Mouse (Mus musculus) MEL (cell line): ENCODE data around the gene Spata25. TPM values are rescaled to one million over a fixed set of nuclear protein-coding genes. Genes with fewer than 3 reads are reported as not detected.

ENCODE experiments used
- DNase-seq: peaks from one replicate; pipeline ENCODE4 v3.0.0; 2011; ENCODE audit warnings: low read depth, low spot score
- H3K27ac ChIP-seq: 2 replicates; pipeline ENCODE4 v1.5.1; 2012; ENCODE audit warnings: low read depth, mild to moderate bottlenecking, control low read depth, low read length, moderate library complexity; ENCODE audit not compliant: control insufficient read depth
- H3K27me3 ChIP-seq, 2 experiments: fragments of 150-350 bp in 1 of 2; sonication (generic) in 1 of 2; 2 replicates each; pipeline ENCODE4 v1.6.1; 2012; ENCODE audit warnings: low read length in 2 of 2, mild to moderate bottlenecking in 2 of 2, improper control_type of control experiment in 1 of 2, moderate library complexity in 1 of 2; ENCODE audit not compliant: insufficient read depth in 2 of 2, control insufficient read depth in 1 of 2
- H3K36me3 ChIP-seq, 2 experiments: 2 replicates each; pipeline ENCODE4 v1.6.1; 2012 to 2014; ENCODE audit warnings: low read length in 2 of 2, improper control_type of control experiment in 1 of 2, inconsistent platforms in 1 of 2, mild to moderate bottlenecking in 1 of 2; ENCODE audit not compliant: insufficient read depth in 2 of 2, control insufficient read depth in 1 of 2
- H3K4me1 ChIP-seq, 2 experiments: fragments of 150-350 bp in 1 of 2; sonication (generic) in 1 of 2; 2 replicates each; pipeline ENCODE4 v1.6.1; 2012; ENCODE audit warnings: low read length in 2 of 2, improper control_type of control experiment in 1 of 2, mild to moderate bottlenecking in 1 of 2; ENCODE audit not compliant: insufficient read depth in 2 of 2, control insufficient read depth in 1 of 2
- H3K4me3 ChIP-seq, 2 experiments: fragments of 150-350 bp in 1 of 2; sonication (generic) in 1 of 2; 2 replicates each; pipeline ENCODE4 v1.5.1; 2012; ENCODE audit warnings: low read depth in 2 of 2, low read length in 2 of 2, mild to moderate bottlenecking in 2 of 2, moderate library complexity in 2 of 2, control low read depth in 1 of 2, improper control_type of control experiment in 1 of 2; ENCODE audit not compliant: control insufficient read depth in 1 of 2, insufficient read depth in 1 of 2
- H3K79me2 ChIP-seq: 2 replicates; pipeline ENCODE4 v1.6.1; 2012; ENCODE audit warnings: mild to moderate bottlenecking, low read length, moderate library complexity; ENCODE audit not compliant: control insufficient read depth, poor library complexity, insufficient read depth
- H3K9ac ChIP-seq: 2 replicates; pipeline ENCODE4 v1.6.1; 2012; ENCODE audit warnings: low read depth, mild to moderate bottlenecking, control low read depth, low read length, moderate library complexity; ENCODE audit not compliant: control insufficient read depth, poor library complexity, severe bottlenecking
- H3K9me3 ChIP-seq: fragments of 150-350 bp; sonication (generic); replicated peaks from 2 replicates; pipeline ENCODE4 v1.6.1; 2012; ENCODE audit warnings: mild to moderate bottlenecking, low read length, improper control_type of control experiment, moderate library complexity; ENCODE audit not compliant: insufficient read depth
- BHLHE40 ChIP-seq: IDR thresholded peaks from 2 replicates; pipeline ENCODE4 v1.6.1; 2012; ENCODE audit warnings: low read depth, mild to moderate bottlenecking, inconsistent platforms, low read length, improper control_type of control experiment, borderline replicate concordance
- CHD2 ChIP-seq: IDR thresholded peaks from 2 replicates; pipeline ENCODE4 v1.6.1; 2011; ENCODE audit warnings: low read length, improper control_type of control experiment
- CTCF ChIP-seq, 3 experiments: IDR thresholded peaks in 2 of 3; conservative IDR thresholded peaks in 1 of 3; 2 replicates each; pipeline ENCODE4 v1.5.1; 2011 to 2012; ENCODE audit warnings: low read length in 3 of 3, low read depth in 2 of 3, mild to moderate bottlenecking in 2 of 3, improper control_type of control experiment in 1 of 3, inconsistent platforms in 1 of 3, mixed read lengths in 1 of 3, moderate library complexity in 1 of 3; ENCODE audit not compliant: control insufficient read depth in 1 of 3, insufficient read depth in 1 of 3, poor library complexity in 1 of 3, severe bottlenecking in 1 of 3
- E2F4 ChIP-seq: IDR thresholded peaks from 2 replicates; pipeline ENCODE4 v1.6.1; 2011; ENCODE audit warnings: low read depth, low read length, improper control_type of control experiment, borderline replicate concordance
- ELF1 ChIP-seq: IDR thresholded peaks from 2 replicates; pipeline ENCODE4 v1.6.1; 2014; ENCODE audit warnings: low read depth, mild to moderate bottlenecking, inconsistent platforms, low read length, improper control_type of control experiment, moderate library complexity
- EP300 ChIP-seq, 2 experiments: IDR thresholded peaks; 2 replicates each; pipeline ENCODE4 v1.6.1; 2011; ENCODE audit warnings: improper control_type of control experiment in 2 of 2, low read length in 2 of 2, low read depth in 1 of 2, mild to moderate bottlenecking in 1 of 2
- ETS1 ChIP-seq: IDR thresholded peaks from 2 replicates; pipeline ENCODE4 v1.6.1; 2012; ENCODE audit warnings: low read depth, mild to moderate bottlenecking, inconsistent platforms, low read length, improper control_type of control experiment, moderate library complexity
- GATA1 ChIP-seq: IDR thresholded peaks from 2 replicates; pipeline ENCODE4 v1.6.1; 2011; ENCODE audit warnings: low read depth, low read length, improper control_type of control experiment
- HCFC1 ChIP-seq: IDR thresholded peaks from 2 replicates; pipeline ENCODE4 v1.6.1; 2012; ENCODE audit warnings: low read depth, mild to moderate bottlenecking, inconsistent platforms, low read length, improper control_type of control experiment, moderate library complexity
- KAT2A ChIP-seq: conservative IDR thresholded peaks from 2 replicates; pipeline ENCODE4 v1.6.1; 2012; ENCODE audit warnings: low read depth, low read length, improper control_type of control experiment, inconsistent platforms
- MAX ChIP-seq: IDR thresholded peaks from 2 replicates; pipeline ENCODE4 v1.6.1; 2011; ENCODE audit warnings: low read length, improper control_type of control experiment
- MXI1 ChIP-seq: IDR thresholded peaks from 2 replicates; pipeline ENCODE4 v1.6.1; 2011; ENCODE audit warnings: mild to moderate bottlenecking, low read depth, low read length, improper control_type of control experiment
- MYB ChIP-seq: IDR thresholded peaks from 2 replicates; pipeline ENCODE4 v1.6.1; 2011; ENCODE audit warnings: mild to moderate bottlenecking, low read depth, low read length, improper control_type of control experiment
- POLR2A ChIP-seq, 2 experiments: IDR thresholded peaks; 2 replicates each; pipeline ENCODE4 v1.6.1; 2011 to 2012; ENCODE audit warnings: low read length in 2 of 2, mild to moderate bottlenecking in 2 of 2, control low read depth in 1 of 2, improper control_type of control experiment in 1 of 2, low read depth in 1 of 2, moderate library complexity in 1 of 2; ENCODE audit not compliant: control insufficient read depth in 1 of 2, insufficient read depth in 1 of 2, poor library complexity in 1 of 2
- POLR2AphosphoS5 ChIP-seq: IDR thresholded peaks from 2 replicates; pipeline ENCODE4 v1.6.1; 2012; ENCODE audit warnings: low read depth, borderline replicate concordance, mild to moderate bottlenecking, inconsistent platforms, low read length, moderate library complexity, mixed read lengths
- RCOR1 ChIP-seq: IDR thresholded peaks from 2 replicates; pipeline ENCODE4 v1.6.1; 2012; ENCODE audit warnings: low read depth, mild to moderate bottlenecking, inconsistent platforms, low read length, improper control_type of control experiment
- SIN3A ChIP-seq: IDR thresholded peaks from 2 replicates; pipeline ENCODE4 v1.6.1; 2012; ENCODE audit warnings: low read length, improper control_type of control experiment, inconsistent platforms
- TCF12 ChIP-seq: IDR thresholded peaks from 2 replicates; pipeline ENCODE4 v1.6.1; 2014; ENCODE audit warnings: low read depth, mild to moderate bottlenecking, inconsistent platforms, low read length, improper control_type of control experiment, moderate library complexity
- ZC3H11A ChIP-seq: IDR thresholded peaks from 2 replicates; pipeline ENCODE4 v1.6.1; 2012; ENCODE audit warnings: low read depth, mild to moderate bottlenecking, inconsistent platforms, low read length, improper control_type of control experiment
- polyA plus RNA-seq, 2 experiments: library from polyadenylated mRNA; stranded (reverse) in 1 of 2; unstranded in 1 of 2; fragments of >175 nt in 1 of 2; fragments of >200 nt in 1 of 2; gene quantifications; 2 replicates each; pipeline versions ENCODE4 v1.2.1 to v1.2.4; 2012; ENCODE audit warnings: low replicate concordance in 2 of 2, low read depth in 1 of 2; ENCODE audit not compliant: insufficient read length in 2 of 2, insufficient read depth in 1 of 2, missing spikeins in 1 of 2
- total RNA-seq: library from RNA; depleted of rRNA; stranded (reverse); fragments of 300-350 nt; gene quantifications from 2 replicates; pipeline ENCODE4 v1.2.3, GENCODE M21; 2012

Spata25 gene
- total and polyA plus RNA-seq, 3 experiments: 0.13 to 0.50 TPM; not detected in 1

GRCm38 (mm10) chr2:164791841-164792261 is 36.5 kb downstream of the Spata25 start:
- Histone ChIP-seq H3K27ac (no peak overlapping the region), H3K4me1 (peaks cover 0 to 4% of the 10 kb centered on the region in 2 experiments; a peak in 1 of 4 replicates), H3K9ac (no peak overlapping the region), H3K79me2 (no peaks in the 10 kb centered on the region), H3K27me3 (no peaks in the 10 kb centered on the region)
- TF ChIP-seq ELF1: no peak
- TF ChIP-seq MXI1: no peak
- no peak for TF ChIP-seq MYB
- TF ChIP-seq E2F4: no peak
- TF ChIP-seq CTCF (IDR thresholded peaks at IDR 0.05 in 2 of 3, conservative IDR thresholded peaks at IDR 0.05 in 1 of 3; ENCODE audit: control insufficient read depth in 1 of 3, insufficient read depth in 1 of 3, low read depth in 2 of 3, low read length in 3 of 3, poor library complexity in 1 of 3, severe bottlenecking in 1 of 3): no peak
- no peak for TF ChIP-seq MAX
- no peak for TF ChIP-seq ETS1
- TF ChIP-seq, all 39 proteins: peak for 0
- Histone ChIP-seq H3K4me3 (no peak overlapping the region), H3K9me3 (no peaks in the 10 kb centered on the region), H3K36me3 (peaks cover 0 to 5% of the 10 kb centered on the region in 2 experiments; a peak in 2 of 4 replicates)
- no peak for DNase-seq

DNA sequence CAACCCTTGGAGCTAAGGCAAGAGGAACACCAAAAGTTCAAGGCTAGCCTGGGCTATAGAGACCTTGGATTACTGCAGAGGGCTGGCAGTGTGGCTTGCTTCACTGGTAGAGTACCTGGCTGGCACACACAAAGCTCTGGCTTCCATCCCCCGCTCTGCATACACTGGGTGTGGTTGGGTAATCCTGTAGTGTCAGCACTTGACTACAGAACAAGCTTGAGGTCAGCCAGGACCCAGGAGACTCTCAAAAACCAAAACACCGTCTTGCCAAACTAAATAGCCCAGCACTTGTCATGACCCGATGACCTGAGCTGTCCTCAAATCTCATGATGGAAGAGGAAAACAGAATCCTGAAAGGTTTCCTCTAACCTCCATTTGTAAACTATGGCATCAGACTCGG is 37.9 kb downstream of the Spata25 start:
- TF ChIP-seq BHLHE40: no peak
- no peak for TF ChIP-seq EP300 (IDR thresholded peaks at IDR 0.05; ENCODE audit: low read depth in 1 of 2, low read length in 2 of 2)
- no peak overlapping the region for H3K4me3 ChIP-seq
- no peak overlapping the region for H3K9ac ChIP-seq
- no peaks in the 10 kb centered on the region for H3K9me3 ChIP-seq
- H3K79me2 ChIP-seq: no peaks in the 10 kb centered on the region; the same call in 1 of the 2 replicates
- H3K27ac ChIP-seq: no peak overlapping the region
- H3K36me3 ChIP-seq: peaks cover 0 to 5% of the 10 kb centered on the region in 2 experiments; a peak in 2 of 4 replicates
- no peaks in the 10 kb centered on the region for H3K27me3 ChIP-seq
- DNase-seq: no peak
- H3K4me1 ChIP-seq: peaks cover 3 to 9% of the 10 kb centered on the region in 2 experiments; a peak in 3 of 4 replicates

GRCm38 (mm10) chr2:164788411-164788810 is 39.9 kb downstream of the Spata25 start:
- H3K9ac ChIP-seq: no peak overlapping the region
- no peak for DNase-seq
- peaks cover 0 to 5% of the 10 kb centered on the region in 2 experiments; a peak in 1 of 4 replicates for H3K36me3 ChIP-seq
- no peak overlapping the region for H3K4me3 ChIP-seq
- H3K27me3 ChIP-seq: no peaks in the 10 kb centered on the region
- no peak for TF ChIP-seq CHD2
- TF ChIP-seq E2F4: no peak
- TF ChIP-seq POLR2AphosphoS5: no peak
- no peak for TF ChIP-seq GATA1
- no peak for TF ChIP-seq CTCF (IDR thresholded peaks at IDR 0.05 in 2 of 3, conservative IDR thresholded peaks at IDR 0.05 in 1 of 3; ENCODE audit: control insufficient read depth in 1 of 3, insufficient read depth in 1 of 3, low read depth in 2 of 3, low read length in 3 of 3, poor library complexity in 1 of 3, severe bottlenecking in 1 of 3)
- TF ChIP-seq KAT2A: no peak
- TF ChIP-seq ZC3H11A: no peak
- no peak for TF ChIP-seq HCFC1
- no peak for TF ChIP-seq TCF12
- no peak for TF ChIP-seq ELF1
- no peak for TF ChIP-seq SIN3A
- no peak for TF ChIP-seq MXI1
- TF ChIP-seq POLR2A (IDR thresholded peaks at IDR 0.05; ENCODE audit: control insufficient read depth in 1 of 2, insufficient read depth in 1 of 2, low read depth in 1 of 2, low read length in 2 of 2, poor library complexity in 1 of 2): no peak
- no peak for TF ChIP-seq RCOR1
- peaks cover 3 to 9% of the 10 kb centered on the region in 2 experiments; a peak in 3 of 4 replicates for H3K4me1 ChIP-seq
- no peak overlapping the region for H3K27ac ChIP-seq
- no peaks in the 10 kb centered on the region; the same call in 1 of the 2 replicates for H3K79me2 ChIP-seq
- H3K9me3 ChIP-seq: no peaks in the 10 kb centered on the region
